Mouse (Mus musculus) CH12.LX (cell line): ENCODE data around the gene Riok1. TPM values are rescaled to one million over a fixed set of nuclear protein-coding genes. Genes with fewer than 3 reads are reported as not detected.

Source experiments
- DNase-seq: peaks from one replicate; pipeline ENCODE4 v3.0.0-alpha.2; 2013; ENCODE audit errors: extremely low read depth
- H3K27ac ChIP-seq: 2 replicates; pipeline ENCODE4 v1.5.1; 2012; ENCODE audit warnings: low read depth, mild to moderate bottlenecking, control low read depth, moderate library complexity; ENCODE audit not compliant: insufficient read depth
- H3K27me3 ChIP-seq: replicated peaks from 2 replicates; pipeline ENCODE3; 2012; ENCODE audit warnings: inconsistent platforms
- H3K36me3 ChIP-seq, 2 experiments: replicated peaks in 1 of 2; 2 replicates each; pipeline versions ENCODE3 to v1.6.1; 2012; ENCODE audit warnings: inconsistent platforms in 1 of 2, low read length in 1 of 2, mild to moderate bottlenecking in 1 of 2, mixed read lengths in 1 of 2, moderate library complexity in 1 of 2; ENCODE audit not compliant: control insufficient read depth in 1 of 2, insufficient read depth in 1 of 2
- H3K4me1 ChIP-seq, 2 experiments: 2 replicates each; pipeline ENCODE4 v1.6.1; 2012; ENCODE audit warnings: inconsistent platforms in 1 of 2, moderate library complexity in 1 of 2; ENCODE audit not compliant: insufficient read depth in 2 of 2, control insufficient read depth in 1 of 2
- H3K4me2 ChIP-seq: 2 replicates; pipeline ENCODE4 v1.6.1; 2012; ENCODE audit warnings: low read depth, mild to moderate bottlenecking, control low read depth; ENCODE audit not compliant: poor library complexity, insufficient read depth, severe bottlenecking
- H3K4me3 ChIP-seq, 3 experiments: fragments of 150-350 bp in 1 of 3; sonication (generic) in 1 of 3; replicated peaks in 1 of 3; 2 replicates each; pipeline versions ENCODE3 to v1.5.1; 2011 to 2012; ENCODE audit warnings: low read depth in 2 of 3, low read length in 2 of 3, mild to moderate bottlenecking in 2 of 3, moderate library complexity in 2 of 3, control low read depth in 1 of 3, improper control_type of control experiment in 1 of 3, inconsistent platforms in 1 of 3, mixed read lengths in 1 of 3; ENCODE audit not compliant: poor library complexity in 1 of 3
- H3K79me2 ChIP-seq: replicated peaks from 2 replicates; pipeline ENCODE4 v1.6.1; 2012; ENCODE audit warnings: mild to moderate bottlenecking, moderate library complexity; ENCODE audit not compliant: control insufficient read depth, poor library complexity, insufficient read depth, severe bottlenecking; ENCODE audit errors: extremely low read depth
- H3K9ac ChIP-seq: 2 replicates; pipeline ENCODE4 v1.6.1; 2012; ENCODE audit warnings: low read depth, mild to moderate bottlenecking, control low read depth, moderate library complexity; ENCODE audit not compliant: insufficient read depth
- H3K9me3 ChIP-seq: replicated peaks from 2 replicates; pipeline ENCODE3; 2012; ENCODE audit warnings: low read length, inconsistent platforms, mixed read lengths
- BHLHE40 ChIP-seq: IDR thresholded peaks from 2 replicates; pipeline ENCODE4 v1.6.1; 2011; ENCODE audit warnings: mild to moderate bottlenecking, low read depth, low read length, improper control_type of control experiment
- CHD1 ChIP-seq: IDR thresholded peaks from 2 replicates; pipeline ENCODE4 v1.6.1; 2012; ENCODE audit warnings: low read depth, low read length, improper control_type of control experiment, inconsistent platforms
- CHD2 ChIP-seq: IDR thresholded peaks from 2 replicates; pipeline ENCODE4 v1.6.1; 2011; ENCODE audit warnings: low read length, improper control_type of control experiment
- CTCF ChIP-seq, 2 experiments: IDR thresholded peaks in 1 of 2; conservative IDR thresholded peaks in 1 of 2; 2 replicates each; pipeline ENCODE4 v1.5.1; 2011 to 2012; ENCODE audit warnings: low read depth in 2 of 2, low read length in 2 of 2, improper control_type of control experiment in 1 of 2, inconsistent platforms in 1 of 2, mild to moderate bottlenecking in 1 of 2, moderate library complexity in 1 of 2
- E2F4 ChIP-seq: IDR thresholded peaks from 2 replicates; pipeline ENCODE4 v1.6.1; 2011; ENCODE audit warnings: low read depth, low read length, improper control_type of control experiment; ENCODE audit not compliant: insufficient replicate concordance
- ELF1 ChIP-seq: IDR thresholded peaks from 2 replicates; pipeline ENCODE4 v1.6.1; 2014; ENCODE audit warnings: low read depth, mild to moderate bottlenecking, inconsistent platforms, low read length, improper control_type of control experiment
- EP300 ChIP-seq: IDR thresholded peaks from 2 replicates; pipeline ENCODE4 v1.6.1; 2011; ENCODE audit warnings: low read length, improper control_type of control experiment
- ETS1 ChIP-seq: conservative IDR thresholded peaks from 2 replicates; pipeline ENCODE4 v1.6.1; 2012; ENCODE audit warnings: low read depth, mild to moderate bottlenecking, inconsistent platforms, low read length, improper control_type of control experiment, moderate library complexity
- HCFC1 ChIP-seq: IDR thresholded peaks from 2 replicates; pipeline ENCODE4 v1.6.1; 2012; ENCODE audit warnings: low read depth, mild to moderate bottlenecking, inconsistent platforms, low read length, improper control_type of control experiment
- JUN ChIP-seq: IDR thresholded peaks from 2 replicates; pipeline ENCODE4 v1.6.1; 2011; ENCODE audit warnings: low read depth, mild to moderate bottlenecking, low read length, improper control_type of control experiment, moderate library complexity; ENCODE audit not compliant: insufficient read depth
- JUND ChIP-seq: conservative IDR thresholded peaks from 2 replicates; pipeline ENCODE4 v1.6.1; 2011; ENCODE audit warnings: low read depth, low read length, improper control_type of control experiment
- KAT2A ChIP-seq: IDR thresholded peaks from 2 replicates; pipeline ENCODE4 v1.6.1; 2012; ENCODE audit warnings: low read length, improper control_type of control experiment, inconsistent platforms; ENCODE audit not compliant: insufficient replicate concordance
- MAFK ChIP-seq: IDR thresholded peaks from 2 replicates; pipeline ENCODE4 v1.6.1; 2011; ENCODE audit warnings: low read length, improper control_type of control experiment; ENCODE audit not compliant: insufficient replicate concordance
- MAX ChIP-seq: IDR thresholded peaks from 2 replicates; pipeline ENCODE4 v1.6.1; 2011; ENCODE audit warnings: low read length, improper control_type of control experiment
- MAZ ChIP-seq: IDR thresholded peaks from 2 replicates; pipeline ENCODE4 v1.6.1; 2012; ENCODE audit warnings: low read depth, mild to moderate bottlenecking, inconsistent platforms, low read length, improper control_type of control experiment, moderate library complexity
- MEF2A ChIP-seq: IDR thresholded peaks from 2 replicates; pipeline ENCODE4 v1.6.1; 2014; ENCODE audit warnings: low read depth, mild to moderate bottlenecking, inconsistent platforms, low read length, improper control_type of control experiment, borderline replicate concordance
- MXI1 ChIP-seq: IDR thresholded peaks from 2 replicates; pipeline ENCODE4 v1.6.1; 2011; ENCODE audit warnings: mild to moderate bottlenecking, low read depth, low read length, improper control_type of control experiment
- MYC ChIP-seq: IDR thresholded peaks from 2 replicates; pipeline ENCODE4 v1.6.1; 2011; ENCODE audit warnings: low read depth, mild to moderate bottlenecking, improper control_type of control experiment, low read length
- NRF1 ChIP-seq: IDR thresholded peaks from 2 replicates; pipeline ENCODE4 v1.6.1; 2014; ENCODE audit warnings: low read depth, mild to moderate bottlenecking, inconsistent platforms, low read length, improper control_type of control experiment, moderate library complexity
- PAX5 ChIP-seq: IDR thresholded peaks from 2 replicates; pipeline ENCODE4 v1.6.1; 2012; ENCODE audit warnings: low read length, inconsistent platforms, mixed read lengths
- POLR2A ChIP-seq: IDR thresholded peaks from 2 replicates; pipeline ENCODE4 v1.6.1; 2011; ENCODE audit warnings: low read depth, mild to moderate bottlenecking, improper control_type of control experiment, low read length
- POLR2AphosphoS2 ChIP-seq: IDR thresholded peaks from 2 replicates; pipeline ENCODE4 v1.6.1; 2011; ENCODE audit warnings: low read depth, low read length, improper control_type of control experiment
- RAD21 ChIP-seq: IDR thresholded peaks from 2 replicates; pipeline ENCODE4 v1.6.1; 2011; ENCODE audit warnings: low read depth, mild to moderate bottlenecking, low read length, improper control_type of control experiment, moderate library complexity
- RCOR1 ChIP-seq: conservative IDR thresholded peaks from 2 replicates; pipeline ENCODE4 v1.6.1; 2012; ENCODE audit warnings: low read depth, mild to moderate bottlenecking, inconsistent platforms, low read length, improper control_type of control experiment
- SIN3A ChIP-seq: IDR thresholded peaks from 2 replicates; pipeline ENCODE4 v1.6.1; 2012; ENCODE audit warnings: low read length, improper control_type of control experiment, inconsistent platforms
- SMC3 ChIP-seq: IDR thresholded peaks from 2 replicates; pipeline ENCODE4 v1.6.1; 2011; ENCODE audit warnings: low read depth, low read length, improper control_type of control experiment
- TBP ChIP-seq: conservative IDR thresholded peaks from 2 replicates; pipeline ENCODE4 v1.6.1; 2011; ENCODE audit warnings: low read depth, low read length, improper control_type of control experiment
- TCF12 ChIP-seq: IDR thresholded peaks from 2 replicates; pipeline ENCODE4 v1.6.1; 2014; ENCODE audit warnings: low read depth, mild to moderate bottlenecking, inconsistent platforms, low read length, improper control_type of control experiment
- UBTF ChIP-seq: IDR thresholded peaks from 2 replicates; pipeline ENCODE4 v1.6.1; 2012; ENCODE audit warnings: low read depth, mild to moderate bottlenecking, inconsistent platforms, low read length, improper control_type of control experiment, moderate library complexity
- ZC3H11A ChIP-seq: IDR thresholded peaks from 2 replicates; pipeline ENCODE4 v1.6.1; 2012; ENCODE audit warnings: low read depth, mild to moderate bottlenecking, inconsistent platforms, low read length, improper control_type of control experiment
- ZKSCAN1 ChIP-seq: IDR thresholded peaks from 2 replicates; pipeline ENCODE4 v1.6.1; 2012; ENCODE audit warnings: low read depth, inconsistent platforms, low read length, improper control_type of control experiment, borderline replicate concordance
- ZNF384 ChIP-seq: IDR thresholded peaks from 2 replicates; pipeline ENCODE4 v1.6.1; 2012; ENCODE audit warnings: low read depth, low read length, improper control_type of control experiment, inconsistent platforms
- dilution Hi-C: fragments of 300-500 bp; cut with MboI; formaldehyde crosslinking; loops from 2 replicates; pipeline ENCODE4 v1.14.3; 2020; ENCODE audit warnings: low sequenced_read_pairs; ENCODE audit not compliant: extremely low pct_unique_long_range_greater_than_20kb, extremely low pct_ligation_motif_present
- in situ Hi-C: fragments of 300-500 bp; cut with MboI; formaldehyde crosslinking; loops from 3 replicates; pipeline ENCODE4 v1.14.3; 2019; ENCODE audit warnings: low sequenced_read_pairs, low pct_ligation_motif_present, low pct_unique_long_range_greater_than_20kb, mixed read lengths
- polyA plus RNA-seq: library from polyadenylated mRNA; unstranded; fragments of >175 nt; gene quantifications from 2 replicates; pipeline ENCODE4 v1.2.1, GENCODE M21; 2012; ENCODE audit warnings: low read depth; ENCODE audit not compliant: insufficient read length
- total RNA-seq, 2 experiments: library from RNA; depleted of rRNA; stranded (reverse); fragments of 300-350 nt in 1 of 2; fragments of >200 nt in 1 of 2; gene quantifications; 2 replicates each; pipeline ENCODE4 v1.2.3; 2012 to 2014

Gene Riok1
- total and polyA plus RNA-seq, 3 experiments: 33.9 to 67.0 (median 52.4) TPM

GRCm38 (mm10) chr13:38009721-38010408 is 26.9 kb upstream of the Riok1 start:
- peaks cover 15 to 39% of the 10 kb centered on the region in 2 experiments for H3K4me1 ChIP-seq
- no peaks in the 10 kb centered on the region for H3K79me2 ChIP-seq
- in situ Hi-C loops (no loop called here), dilution Hi-C loops (no loop called here)
- no peaks in the 10 kb centered on the region for H3K27me3 ChIP-seq
- H3K9me3 ChIP-seq: no peaks in the 10 kb centered on the region
- peak overlapping the region; percentile 39 for H3K4me2 ChIP-seq
- no peaks in the 10 kb centered on the region for H3K36me3 ChIP-seq
- peak overlapping the region in 1 of 3 experiments; percentile 47 for H3K4me3 ChIP-seq
- no peak for TF ChIP-seq MAX
- H3K9ac ChIP-seq: peak overlapping the region; percentile 80; the same call in 1 of the 2 replicates
- H3K27ac ChIP-seq: peak overlapping the region; percentile 88
- DNase-seq: no peak

GRCm38 (mm10) chr13:38010444-38010910 is 26.3 kb upstream of the Riok1 start:
- H3K36me3 ChIP-seq: no peaks in the 10 kb centered on the region
- in situ Hi-C loops: no loop called here
- H3K4me1 ChIP-seq: peaks cover 15 to 39% of the 10 kb centered on the region in 2 experiments
- DNase-seq: no peak
- no peaks in the 10 kb centered on the region for H3K27me3 ChIP-seq
- H3K4me2 ChIP-seq: peak overlapping the region; percentile 39
- dilution Hi-C loops: no loop called here
- H3K4me3 ChIP-seq: peak overlapping the region in 2 of 3 experiments; percentile 47 to 48
- H3K79me2 ChIP-seq: no peaks in the 10 kb centered on the region
- H3K9ac ChIP-seq: peak overlapping the region; percentile 86; the same call in 1 of the 2 replicates
- no peaks in the 10 kb centered on the region for H3K9me3 ChIP-seq
- H3K27ac ChIP-seq: peak overlapping the region; percentile 88
- TF ChIP-seq SIN3A (peak; percentile 89), CHD1 (peak; percentile 61), EP300 (no peak), MAX (no peak), JUND (no peak), MXI1 (no peak), CHD2 (no peak), BHLHE40 (no peak), MAFK (no peak), UBTF (no peak), ELF1 (peak; percentile 91), RCOR1 (no peak), RAD21 (no peak), PAX5 (no peak), ZKSCAN1 (no peak), CTCF (conservative IDR thresholded peaks at IDR 0.05 in 1 of 2, IDR thresholded peaks at IDR 0.05 in 1 of 2; ENCODE audit: low read depth in 2 of 2, low read length in 2 of 2) (no peak), JUN (no peak), MAZ (no peak), MEF2A (no peak), ZNF384 (no peak), ETS1 (peak; percentile 51; the same call in 1 of the 2 replicates), POLR2A (peak; percentile 79), TBP (peak; percentile 85), E2F4 (no peak), MYC (no peak), ZC3H11A (no peak), POLR2AphosphoS2 (no peak), TCF12 (peak; percentile 54; the same call in 1 of the 2 replicates), SMC3 (no peak), KAT2A (no peak), NRF1 (no peak), HCFC1 (peak; percentile 63)
